Mouse (Mus musculus) forebrain, embryonic 16.5 days (tissue): Measurements from ENCODE around the gene Lrba. TPM values are rescaled to one million over a fixed set of nuclear protein-coding genes. Genes with fewer than 3 reads are reported as not detected.

Experiments used
- ATAC-seq: fragments of 200-750 bp; cut with Nextera tagmentation; 2 replicates; pipeline ENCODE4 v1.8.0; 2017; ENCODE audit warnings: mild to moderate bottlenecking, moderate library complexity
- H3K27ac ChIP-seq: fragments of 300-500 bp; sonication (generic); 2 replicates; pipeline ENCODE4 v1.5.1; 2014; ENCODE audit warnings: low read length, control low read depth
- H3K27me3 ChIP-seq: fragments of 300-500 bp; sonication (generic); replicated peaks from 2 replicates; pipeline ENCODE4 v1.6.1; 2014; ENCODE audit warnings: low read length; ENCODE audit not compliant: control insufficient read depth, insufficient read depth
- H3K36me3 ChIP-seq: fragments of 300-500 bp; sonication (generic); 2 replicates; pipeline ENCODE4 v1.6.1; 2014; ENCODE audit not compliant: control insufficient read depth, insufficient read depth
- H3K4me1 ChIP-seq: fragments of 300-500 bp; sonication (generic); replicated peaks from 2 replicates; pipeline ENCODE4 v1.6.1; 2014; ENCODE audit warnings: low read length; ENCODE audit not compliant: control insufficient read depth, insufficient read depth
- H3K4me2 ChIP-seq: fragments of 300-500 bp; sonication (generic); 2 replicates; pipeline ENCODE4 v1.6.1; 2014; ENCODE audit warnings: mild to moderate bottlenecking, low read length, control low read depth
- H3K4me3 ChIP-seq: fragments of 300-500 bp; sonication (generic); replicated peaks from 2 replicates; pipeline ENCODE4 v1.5.1; 2014; ENCODE audit warnings: mild to moderate bottlenecking, low read length, control low read depth
- H3K9ac ChIP-seq: fragments of 300-500 bp; sonication (generic); replicated peaks from 2 replicates; pipeline ENCODE4 v1.6.1; 2014; ENCODE audit warnings: low read depth, low read length, control low read depth
- H3K9me3 ChIP-seq: fragments of 300-500 bp; sonication (generic); 2 replicates; pipeline ENCODE4 v1.6.1; 2016; ENCODE audit warnings: low read length; ENCODE audit not compliant: control insufficient read depth
- WGBS: fragments of 180-500 bp; shearing (Covaris S2); extraction: QIAGEN DNeasy Blood & Tissue Kit; methylation state at CpG from one replicate; pipeline ENCODE4 v1.1.7; 2014; 5-methylcytosine and 5-hydroxymethylcytosine counted together
- polyA plus RNA-seq: library from polyadenylated mRNA; unstranded; fragments of >200 nt; fragmentation: Nextera tagmentation; extraction: Ambion mirVana; gene quantifications from 2 replicates; pipeline ENCODE4 v1.2.1, GENCODE M21; 2015

Lrba gene
- polyA plus RNA-seq, 1 experiment from 2014 or later: 2.3 TPM

DNA sequence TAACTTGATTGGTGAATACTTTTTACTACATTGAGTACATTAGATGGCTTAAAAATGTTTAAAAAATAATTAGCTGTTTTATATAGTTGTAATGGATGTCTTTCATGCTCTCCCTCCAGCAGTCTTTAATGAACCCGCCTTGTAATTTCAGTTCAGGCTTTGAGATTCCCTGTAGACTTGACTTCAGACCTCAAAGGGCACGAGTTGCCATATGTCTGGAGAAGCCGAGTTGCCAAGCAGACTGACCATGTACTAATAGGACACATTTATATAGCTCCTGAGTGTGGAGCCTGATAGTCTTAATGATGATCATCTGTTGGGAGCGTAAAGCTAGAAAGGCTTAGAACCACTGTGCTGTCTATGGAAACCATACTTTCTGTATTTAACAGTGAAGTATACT is 161.8 kb downstream of the Lrba start:
- WGBS: 85% methylated on average over 4 of the region's 4 CpGs
- Histone ChIP-seq H3K27ac (no peak overlapping the region), H3K9ac (no peak overlapping the region), H3K27me3 (no peaks in the 10 kb centered on the region), H3K9me3 (no peaks in the 10 kb centered on the region), H3K4me2 (no peak overlapping the region), H3K36me3 (no peaks in the 10 kb centered on the region), H3K4me3 (no peak overlapping the region), H3K4me1 (no peaks in the 10 kb centered on the region)
- no peak for ATAC-seq

DNA sequence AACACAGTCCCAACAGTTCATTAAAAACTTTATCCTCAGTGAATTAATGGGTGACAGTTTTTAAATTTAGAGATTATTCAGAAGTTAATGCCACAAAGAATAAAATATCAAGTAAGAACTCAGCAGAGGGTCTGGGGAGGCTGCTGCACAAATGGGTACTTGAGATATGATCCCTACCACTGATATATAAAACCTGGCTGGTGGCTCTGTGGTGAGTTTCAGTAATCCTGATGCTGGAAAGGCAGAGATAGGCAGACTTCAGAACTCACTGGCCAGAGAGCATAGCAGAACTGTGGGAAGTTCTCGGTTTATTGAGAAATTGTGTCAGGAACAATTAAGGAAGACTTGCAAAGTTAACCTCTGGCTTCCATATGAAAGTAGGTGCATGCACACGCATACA is 199.3 kb downstream of the Lrba start:
- Histone ChIP-seq H3K4me1 (no peaks in the 10 kb centered on the region), H3K9me3 (no peaks in the 10 kb centered on the region), H3K9ac (no peak overlapping the region), H3K27ac (no peak overlapping the region), H3K27me3 (no peaks in the 10 kb centered on the region), H3K4me3 (no peak overlapping the region), H3K4me2 (no peak overlapping the region), H3K36me3 (no peaks in the 10 kb centered on the region)
- no peak for ATAC-seq
- WGBS: 93% methylated on average over 2 of the region's 2 CpGs

- H3K9ac ChIP-seq: no peak overlapping the region
- no peaks in the 10 kb centered on the region for H3K36me3 ChIP-seq
- 92% methylated on average over 1 of the region's 1 CpGs for WGBS
- H3K9me3 ChIP-seq: no peaks in the 10 kb centered on the region
- H3K4me2 ChIP-seq: no peak overlapping the region
- ATAC-seq: no peak
- no peak overlapping the region for H3K4me3 ChIP-seq
- H3K27ac ChIP-seq: no peak overlapping the region
- no peaks in the 10 kb centered on the region for H3K27me3 ChIP-seq
- H3K4me1 ChIP-seq: no peaks in the 10 kb centered on the region
Measured at GRCm38 (mm10) chr3:86426733-86427132, 202.3 kb downstream of the Lrba start.

- Histone ChIP-seq H3K9ac (no peak overlapping the region), H3K4me2 (no peak overlapping the region), H3K9me3 (no peaks in the 10 kb centered on the region), H3K27ac (no peak overlapping the region), H3K4me3 (no peak overlapping the region), H3K27me3 (no peaks in the 10 kb centered on the region), H3K36me3 (no peaks in the 10 kb centered on the region), H3K4me1 (peaks cover 5% of the 10 kb centered on the region; the same call in 1 of the 2 replicates)
- 75% methylated on average over 4 of the region's 4 CpGs for WGBS
- ATAC-seq: no peak
Measured at GRCm38 (mm10) chr3:86443497-86443896, 219.0 kb downstream of the Lrba start.

DNA sequence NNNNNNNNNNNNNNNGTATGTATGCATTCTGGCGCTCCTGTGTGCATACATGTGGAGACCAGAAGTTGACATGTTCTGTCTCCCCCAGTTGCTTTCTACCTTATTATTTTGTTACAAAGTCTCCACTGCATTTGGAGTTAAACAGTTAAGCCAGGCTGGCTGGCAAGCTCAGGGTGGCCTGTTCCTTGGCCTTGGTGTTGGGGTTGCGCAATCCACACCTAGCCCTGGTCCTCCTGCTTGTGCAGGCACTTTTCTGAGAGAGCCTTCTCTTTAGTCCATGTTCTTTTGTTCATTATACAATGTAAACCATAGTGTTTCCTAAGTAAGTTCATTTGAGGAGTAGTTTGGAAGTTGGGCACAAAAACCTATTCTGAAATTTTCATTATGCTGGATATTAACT is 226.7 kb downstream of the Lrba start:
- 96% methylated on average over 2 of the region's 2 CpGs for WGBS
- Histone ChIP-seq H3K4me3 (no peak overlapping the region), H3K4me1 (peaks cover 5% of the 10 kb centered on the region; the same call in 1 of the 2 replicates), H3K9me3 (no peaks in the 10 kb centered on the region), H3K36me3 (no peaks in the 10 kb centered on the region), H3K27ac (no peak overlapping the region), H3K9ac (no peak overlapping the region), H3K4me2 (no peak overlapping the region), H3K27me3 (no peaks in the 10 kb centered on the region)
- ATAC-seq: no peak

- Histone ChIP-seq H3K27me3 (no peaks in the 10 kb centered on the region), H3K4me2 (no peak overlapping the region), H3K9ac (no peak overlapping the region), H3K9me3 (no peaks in the 10 kb centered on the region), H3K4me1 (no peaks in the 10 kb centered on the region), H3K36me3 (no peaks in the 10 kb centered on the region), H3K27ac (no peak overlapping the region), H3K4me3 (no peak overlapping the region)
- no peak for ATAC-seq
- 88% methylated on average over 3 of the region's 3 CpGs for WGBS
Measured at GRCm38 (mm10) chr3:86461582-86461981, 237.1 kb downstream of the Lrba start.

DNA sequence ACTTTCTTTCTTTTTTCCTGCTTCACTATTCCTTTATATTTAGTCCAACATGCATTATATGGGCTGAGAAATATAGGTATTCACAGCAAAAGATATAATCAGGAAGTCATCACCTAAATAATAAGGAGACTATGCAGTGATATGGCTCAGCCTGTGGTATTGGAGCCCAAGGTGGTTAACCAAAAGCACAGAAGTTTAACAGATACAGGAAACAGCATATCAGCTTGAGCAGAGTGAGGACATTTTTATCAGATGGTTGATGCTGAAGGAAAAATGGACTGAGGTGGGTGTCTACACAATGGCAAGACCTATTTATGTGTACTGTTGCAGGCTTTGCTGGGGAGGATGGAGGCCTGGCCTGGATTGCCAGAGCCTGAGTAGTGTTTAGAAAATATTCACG is 265.5 kb downstream of the Lrba start:
- Histone ChIP-seq H3K9me3 (no peaks in the 10 kb centered on the region), H3K4me1 (no peaks in the 10 kb centered on the region), H3K36me3 (no peaks in the 10 kb centered on the region), H3K27me3 (no peaks in the 10 kb centered on the region), H3K4me3 (no peak overlapping the region), H3K9ac (no peak overlapping the region), H3K4me2 (no peak overlapping the region), H3K27ac (no peak overlapping the region)
- 81% methylated on average over 1 of the region's 1 CpGs for WGBS
- no peak for ATAC-seq

GRCm38 (mm10) chr3:86500586-86500985 is 276.1 kb downstream of the Lrba start:
- H3K36me3 ChIP-seq: no peaks in the 10 kb centered on the region
- ATAC-seq: no peak
- no peak overlapping the region for H3K4me2 ChIP-seq
- H3K4me1 ChIP-seq: no peaks in the 10 kb centered on the region
- no peak overlapping the region for H3K27ac ChIP-seq
- H3K9ac ChIP-seq: no peak overlapping the region
- H3K4me3 ChIP-seq: no peak overlapping the region
- H3K9me3 ChIP-seq: no peaks in the 10 kb centered on the region
- H3K27me3 ChIP-seq: no peaks in the 10 kb centered on the region

- Histone ChIP-seq H3K4me1 (no peaks in the 10 kb centered on the region), H3K27ac (no peak overlapping the region), H3K4me2 (no peak overlapping the region), H3K27me3 (no peaks in the 10 kb centered on the region), H3K9me3 (no peaks in the 10 kb centered on the region), H3K36me3 (no peaks in the 10 kb centered on the region), H3K4me3 (no peak overlapping the region), H3K9ac (no peak overlapping the region)
- no peak for ATAC-seq
- 86% methylated on average over 2 of the region's 2 CpGs for WGBS
Measured at GRCm38 (mm10) chr3:86518506-86519109, 294.1 kb downstream of the Lrba start.

DNA sequence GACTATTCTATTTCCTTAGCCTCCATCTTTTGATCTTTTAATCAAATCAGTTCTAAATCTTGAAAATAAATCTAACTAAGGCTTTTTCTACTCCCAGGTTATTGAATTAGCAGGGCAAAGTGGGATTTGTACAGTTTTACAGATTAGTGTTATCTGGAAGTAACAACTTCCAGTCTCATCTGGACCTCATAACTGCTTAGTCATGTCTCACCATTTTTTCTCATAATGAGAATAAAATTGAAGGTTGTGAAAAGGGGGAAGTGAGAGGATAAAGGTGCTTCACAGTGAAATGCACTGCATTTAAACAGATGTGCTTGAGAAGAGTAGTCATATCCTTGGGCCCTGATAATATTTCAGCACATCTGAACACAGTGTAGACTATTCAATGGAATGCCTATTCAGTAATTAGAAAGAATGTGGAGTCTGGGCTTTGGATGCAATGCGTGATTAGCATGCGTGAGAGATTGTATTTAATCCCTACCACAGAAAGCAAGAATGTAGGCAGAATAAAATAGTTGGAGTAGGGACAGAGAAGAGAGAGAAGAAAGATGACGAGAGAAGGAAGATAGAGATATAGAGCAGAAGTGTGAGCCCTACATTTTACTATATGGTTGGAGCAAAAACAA is 298.5 kb downstream of the Lrba start:
- Histone ChIP-seq H3K4me1 (no peaks in the 10 kb centered on the region), H3K4me2 (no peak overlapping the region), H3K9me3 (no peaks in the 10 kb centered on the region), H3K4me3 (no peak overlapping the region), H3K27ac (no peak overlapping the region), H3K9ac (no peak overlapping the region), H3K36me3 (no peaks in the 10 kb centered on the region), H3K27me3 (no peaks in the 10 kb centered on the region)
- 28% methylated on average over 3 of the region's 3 CpGs for WGBS
- no peak for ATAC-seq
